Mouse (Mus musculus) testis, adult 2 months (tissue): Measurements from ENCODE around the gene Tesmin.
A peak's percentile ranks its signal among the peaks of the same experiment; 100 is the strongest.

Experiments
- CTCF ChIP-seq: fragments of 200-500 bp; IDR thresholded peaks from 2 replicates; pipeline ENCODE4 v1.5.1; 2012; ENCODE audit warnings: low read depth, mild to moderate bottlenecking, inconsistent platforms, low read length, moderate library complexity; ENCODE audit not compliant: control insufficient read depth, insufficient read depth, insufficient replicate concordance
- POLR2A ChIP-seq: fragments of 200-500 bp; IDR thresholded peaks from 2 replicates; pipeline ENCODE4 v1.6.1; 2012; ENCODE audit warnings: low read depth, mild to moderate bottlenecking, inconsistent platforms, low read length, moderate library complexity; ENCODE audit not compliant: control insufficient read depth

- TF ChIP-seq CTCF = peak; percentile 12; the same call in 1 of the 2 replicates
- no peak for TF ChIP-seq POLR2A
These were observed 58.7 kb downstream of the Tesmin start for GRCm38 (mm10) chr19:3447348-3447747.
